ENCODE assay signal across 12 mouse cellular contexts in genomic region chr8:120860423-120861126, GRCm38 (mm10).
DNase-seq lines count a peak whose midpoint lies in the region; ATAC-seq and TF ChIP-seq lines count a peak whose summit lies in the region.
"Had no signal": no experiment of that assay in that cellular context is flagged by ENCODE, and none has a peak within 500 bp of the region (broad histone marks: within the 10 kb centered on the region; RNA-seq: fewer than 3 reads in every experiment).

No protein-coding gene starts in this region.

- H3K27ac ChIP-seq in embryonic facial prominence, embryonic 11.5 days (replicated peaks; ENCODE audit: low read depth, low read length), result no peak overlapping the region
- H3K27ac ChIP-seq in intestine, embryonic 14.5 days (ENCODE audit: low read depth), result peak overlapping the region; percentile 95
- H3K27ac ChIP-seq in thymus, adult 2 months (ENCODE audit: control insufficient read depth, insufficient read depth, low read length), result no peak overlapping the region
- H3K27ac ChIP-seq in forebrain, embryonic 13.5 days, result no peak overlapping the region
- H3K27ac ChIP-seq: limb, embryonic 12.5 days had no signal

- 52% methylated on average over 24 of the region's 24 CpGs for WGBS in embryonic facial prominence, embryonic 11.5 days
- 23% methylated on average over 24 of the region's 24 CpGs for WGBS in intestine, embryonic 14.5 days
- 80% methylated on average over 24 of the region's 24 CpGs for WGBS in thymus, adult 2 months
- WGBS in forebrain, embryonic 13.5 days, result 59% methylated on average over 24 of the region's 24 CpGs

- H3K4me2 ChIP-seq in embryonic facial prominence, embryonic 11.5 days (ENCODE audit: low read depth, low read length), result no peak overlapping the region
- peak overlapping the region; percentile 23; the same call in 1 of the 2 replicates for H3K4me2 ChIP-seq in intestine, embryonic 14.5 days (ENCODE audit: low read length)
- H3K4me2 ChIP-seq in forebrain, embryonic 13.5 days, result no peak overlapping the region
- H3K4me2 ChIP-seq: limb, embryonic 12.5 days had no signal

- no peak for ATAC-seq in embryonic facial prominence, embryonic 11.5 days (replicated peaks; ENCODE audit: insufficient number of reproducible peaks, low FRiP score, low TSS enrichment, low read depth)
- ATAC-seq in intestine, embryonic 14.5 days (replicated peaks; ENCODE audit: low FRiP score, low TSS enrichment, low read depth), result peak; percentile 90
- ATAC-seq in forebrain, embryonic 13.5 days, result no peak
- ATAC-seq: forebrain, postnatal 0 days had no signal

- no peak for TF ChIP-seq CTCF in thymus, adult 2 months (IDR thresholded peaks at IDR 0.05; ENCODE audit: borderline replicate concordance, control insufficient read depth, extremely low read depth, insufficient read depth, low read length, poor library complexity)

- H3K27me3 ChIP-seq in embryonic facial prominence, embryonic 11.5 days (ENCODE audit: control insufficient read depth, insufficient read depth, low read length), result no peaks in the 10 kb centered on the region
- H3K27me3 ChIP-seq in intestine, embryonic 14.5 days (replicated peaks; ENCODE audit: control insufficient read depth, insufficient read depth, low read length), result no peaks in the 10 kb centered on the region
- H3K27me3 ChIP-seq in thymus, adult 2 months (ENCODE audit: control insufficient read depth, insufficient read depth, low read length), result no peaks in the 10 kb centered on the region
- H3K27me3 ChIP-seq in forebrain, embryonic 13.5 days, result peaks cover 7% of the 10 kb centered on the region; the same call in 1 of the 2 replicates

- peaks cover 5% of the 10 kb centered on the region for H3K4me1 ChIP-seq in embryonic facial prominence, embryonic 11.5 days (ENCODE audit: control insufficient read depth, insufficient read depth, low read length)
- peaks cover 27% of the 10 kb centered on the region for H3K4me1 ChIP-seq in intestine, embryonic 14.5 days (replicated peaks; ENCODE audit: control insufficient read depth, insufficient read depth, low read length)
- H3K4me1 ChIP-seq in thymus, adult 2 months (replicated peaks; ENCODE audit: control insufficient read depth, insufficient read depth, low read length), result no peaks in the 10 kb centered on the region
- H3K4me1 ChIP-seq in forebrain, embryonic 13.5 days, result no peaks in the 10 kb centered on the region

- TF ChIP-seq POLR2A in thymus, adult 2 months (IDR thresholded peaks at IDR 0.05; ENCODE audit: control insufficient read depth, extremely low read depth, insufficient read depth, low read length, poor library complexity), result no peak

- no peak overlapping the region for H3K9ac ChIP-seq in embryonic facial prominence, embryonic 11.5 days (replicated peaks; ENCODE audit: low read length)
- H3K9ac ChIP-seq in intestine, embryonic 14.5 days (ENCODE audit: low read length), result peak overlapping the region; percentile 27
- H3K9ac ChIP-seq in forebrain, embryonic 13.5 days, result no peak overlapping the region
- H3K9ac ChIP-seq: forebrain, postnatal 0 days; limb, embryonic 12.5 days had no signal

- no peaks in the 10 kb centered on the region for H3K36me3 ChIP-seq in embryonic facial prominence, embryonic 11.5 days (replicated peaks; ENCODE audit: control insufficient read depth, insufficient read depth, low read depth, low read length)
- H3K36me3 ChIP-seq in intestine, embryonic 14.5 days (ENCODE audit: control insufficient read depth, insufficient read depth, low read length), result no peaks in the 10 kb centered on the region
- no peaks in the 10 kb centered on the region for H3K36me3 ChIP-seq in thymus, adult 2 months (ENCODE audit: control insufficient read depth, insufficient read depth, low read length)
- H3K36me3 ChIP-seq in forebrain, embryonic 13.5 days (ENCODE audit: poor library complexity, severe bottlenecking), result no peaks in the 10 kb centered on the region
- H3K36me3 ChIP-seq: limb, embryonic 12.5 days had no signal

- no peak overlapping the region for H3K4me3 ChIP-seq in embryonic facial prominence, embryonic 11.5 days (ENCODE audit: low read depth, low read length)
- H3K4me3 ChIP-seq in intestine, embryonic 14.5 days (ENCODE audit: low read depth, low read length), result no peak overlapping the region
- H3K4me3 ChIP-seq in thymus, adult 2 months (ENCODE audit: control insufficient read depth, insufficient read depth, low read length), result no peak overlapping the region
- no peak overlapping the region for H3K4me3 ChIP-seq in forebrain, embryonic 13.5 days
- H3K4me3 ChIP-seq: limb, embryonic 12.5 days had no signal

- H3K9me3 ChIP-seq in embryonic facial prominence, embryonic 11.5 days (replicated peaks; ENCODE audit: control insufficient read depth, low read length), result no peaks in the 10 kb centered on the region
- H3K9me3 ChIP-seq in intestine, embryonic 14.5 days (ENCODE audit: control insufficient read depth, low read length), result no peaks in the 10 kb centered on the region
- H3K9me3 ChIP-seq in forebrain, embryonic 13.5 days (replicated peaks), result no peaks in the 10 kb centered on the region
- H3K9me3 ChIP-seq: limb, embryonic 12.5 days had no signal

- DNase-seq in kidney, postnatal 10 days, result peak; percentile 42
- no peak for DNase-seq in kidney, adult 11 months
- DNase-seq in embryonic facial prominence, embryonic 11.5 days (ENCODE audit: low spot score), result peak; percentile 50
- peak; percentile 79 for DNase-seq in intestine, embryonic 14.5 days (ENCODE audit: low spot score)
- peak; percentile 80 for DNase-seq in lung, postnatal 10 days
- no peak for DNase-seq in thymus, adult 2 months
- DNase-seq in gastrocnemius, adult 8-10 months (ENCODE audit: low spot score in 2 of 2), result no peak
- DNase-seq: cerebellum, postnatal 25 days; forebrain, postnatal 0 days; thymus, postnatal 14 days had no signal

Comparison
In these comparisons a context has a peak if more than half of its experiments do, and no peak if none do; other contexts are left out.
1. DNase-seq: peak in kidney, postnatal 10 days (single experiment), embryonic facial prominence, embryonic 11.5 days (single experiment), intestine, embryonic 14.5 days (single experiment) and lung, postnatal 10 days (single experiment); none in kidney, adult 11 months (single experiment), thymus, adult 2 months (single experiment) and gastrocnemius, adult 8-10 months (0 of 2).